Mouse (Mus musculus) embryo, embryonic 10.5 days (tissue): ENCODE data around the gene Timmdc1.

ENCODE experiments used
- DNase-seq: peaks from one replicate; pipeline ENCODE4 v3.0.0-alpha.2; 2015; ENCODE audit warnings: low spot score

Gene Timmdc1

DNA sequence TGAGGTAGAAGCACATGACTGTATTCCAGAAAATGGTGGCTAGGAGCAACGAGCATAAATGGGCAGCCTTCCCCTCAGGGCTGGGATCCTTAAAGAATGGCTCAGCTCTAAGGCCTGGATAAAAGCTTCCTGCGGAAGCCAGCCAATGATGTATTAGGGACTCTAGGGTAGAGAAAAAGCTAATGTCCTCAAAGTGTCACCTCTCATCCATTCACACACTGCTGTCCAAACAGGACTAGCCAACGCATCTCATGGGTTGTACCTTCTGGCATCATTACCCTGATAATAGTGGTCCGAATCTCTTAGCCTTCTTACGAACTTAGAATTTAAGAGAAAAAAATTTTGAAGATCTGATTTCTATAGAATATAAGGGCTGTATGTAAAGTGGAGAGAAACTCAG, 59.2 kb downstream of the Timmdc1 start:
- no peak for DNase-seq

GRCm38 (mm10) chr16:38462161-38462560, 60.3 kb downstream of the Timmdc1 start:
- no peak for DNase-seq

DNA sequence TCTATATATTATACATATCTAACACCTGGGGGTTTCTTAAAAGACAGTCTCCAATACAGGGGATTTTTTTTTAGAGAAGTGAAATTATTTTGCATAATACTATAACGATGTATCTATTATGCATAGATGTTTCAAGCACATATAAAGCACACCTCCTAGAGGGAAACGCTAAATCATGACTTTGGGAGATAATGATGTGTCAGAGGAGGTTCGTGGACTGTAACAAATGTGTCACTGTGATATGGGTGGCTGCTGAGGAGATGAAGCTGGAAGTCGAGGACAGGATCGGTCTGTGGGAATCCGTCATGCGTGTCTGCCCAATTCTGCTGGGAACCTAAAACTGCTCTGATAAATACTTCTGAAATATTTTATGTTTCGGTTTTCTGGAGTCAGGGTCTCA, 60.7 kb downstream of the Timmdc1 start:
- no peak for DNase-seq

GRCm38 (mm10) chr16:38459990-38460389, 62.5 kb downstream of the Timmdc1 start:
- no peak for DNase-seq

GRCm38 (mm10) chr16:38458600-38459280, 63.7 kb downstream of the Timmdc1 start:
- no peak for DNase-seq

DNA sequence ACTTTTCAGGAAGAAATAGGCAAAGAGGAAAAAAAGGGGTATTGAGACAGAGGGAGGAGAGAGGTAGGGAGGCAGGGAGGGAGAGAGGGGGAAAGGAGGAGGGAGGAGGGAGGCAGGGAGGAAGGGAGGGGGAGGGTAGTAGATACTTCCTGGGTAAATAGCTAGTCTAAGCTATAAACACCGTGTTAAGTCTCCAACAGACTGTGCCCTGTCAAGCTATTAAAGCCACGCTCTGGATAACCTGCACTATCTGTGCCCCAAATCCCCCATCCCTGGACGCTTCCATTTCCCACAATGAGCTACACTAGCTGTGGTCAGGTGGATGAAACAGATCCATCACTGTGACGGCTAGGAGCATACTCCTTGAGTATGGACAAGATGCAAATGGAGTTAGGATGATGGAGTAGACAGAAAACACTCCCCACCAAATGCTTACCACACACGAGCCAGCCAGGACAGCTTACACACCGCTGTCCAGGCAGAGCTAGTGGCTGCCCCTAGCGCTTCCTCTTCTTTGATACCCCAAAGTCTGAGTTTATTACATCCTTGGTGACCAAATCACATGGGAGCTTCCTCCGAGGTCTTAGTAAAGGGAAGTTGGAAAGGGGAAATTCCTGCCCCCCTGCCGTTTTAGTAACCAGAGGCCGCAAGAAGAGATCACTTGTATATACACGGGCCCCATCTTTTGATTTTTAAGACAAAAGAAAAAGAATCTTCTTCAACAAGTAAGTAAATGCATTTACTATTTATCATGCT, 65.5 kb downstream of the Timmdc1 start:
- no peak for DNase-seq

- no peak for DNase-seq
Observed at GRCm38 (mm10) chr16:38455511-38456418, 66.7 kb downstream of the Timmdc1 start, which contains the start of gene Cd80. Gene Cd80, plus strand, starts transcription at chr16:38455561.

DNA sequence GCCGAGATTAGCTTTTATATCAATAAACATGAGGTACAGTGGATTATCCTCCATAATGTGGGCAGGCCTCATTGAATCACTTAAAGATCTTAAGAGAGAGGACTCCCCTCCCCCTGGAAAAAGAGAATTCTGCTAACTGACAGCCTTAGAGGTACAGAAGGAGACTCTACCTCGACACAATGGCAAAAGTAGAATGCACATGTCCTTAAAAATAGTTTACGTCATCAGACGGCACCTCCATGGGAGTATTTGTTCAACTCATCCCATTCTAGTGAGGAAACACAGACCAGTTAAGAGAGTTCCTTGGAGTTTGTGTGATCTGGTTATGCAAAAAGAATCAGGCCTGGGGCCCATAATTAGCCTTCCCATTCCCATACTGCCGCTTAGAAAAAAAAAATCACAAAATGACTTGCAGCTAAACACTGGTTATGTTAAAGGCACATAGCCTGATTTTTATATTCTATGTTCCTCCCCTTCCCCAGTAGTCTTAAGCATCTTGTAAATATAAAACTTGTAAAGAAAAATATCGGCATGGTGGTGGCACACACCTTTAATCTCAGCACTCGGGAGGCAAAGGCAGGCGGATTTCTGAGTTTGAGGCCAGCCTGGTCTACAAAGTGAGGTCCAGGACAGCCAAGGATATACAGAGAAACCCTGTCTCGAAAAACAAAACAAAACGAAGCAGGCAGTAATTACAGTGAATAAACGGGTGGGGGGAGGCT, 67.8 kb downstream of the Timmdc1 start:
- DNase-seq, result no peak

DNA sequence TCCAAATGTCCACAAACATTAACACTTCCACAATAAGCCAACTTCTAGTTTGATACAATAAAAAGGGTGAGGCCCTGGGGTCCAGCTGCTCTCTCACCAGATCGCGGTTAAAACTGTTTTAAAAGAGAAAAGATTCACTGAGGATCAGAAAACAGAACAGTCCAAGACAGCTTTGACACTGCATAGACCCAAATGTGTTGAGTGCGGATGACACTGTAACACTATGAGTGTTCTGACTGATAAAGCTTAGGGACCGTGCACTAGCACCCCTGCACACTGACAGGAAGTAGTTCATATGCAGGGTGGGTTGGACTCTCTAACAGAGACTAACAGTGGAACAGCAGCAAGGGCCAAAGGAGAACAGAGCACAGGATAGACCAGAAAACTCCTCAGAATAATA, 68.5 kb downstream of the Timmdc1 start:
- DNase-seq, result no peak

- DNase-seq, result no peak
Observed at GRCm38 (mm10) chr16:38453203-38453553, 69.3 kb downstream of the Timmdc1 start.

DNA sequence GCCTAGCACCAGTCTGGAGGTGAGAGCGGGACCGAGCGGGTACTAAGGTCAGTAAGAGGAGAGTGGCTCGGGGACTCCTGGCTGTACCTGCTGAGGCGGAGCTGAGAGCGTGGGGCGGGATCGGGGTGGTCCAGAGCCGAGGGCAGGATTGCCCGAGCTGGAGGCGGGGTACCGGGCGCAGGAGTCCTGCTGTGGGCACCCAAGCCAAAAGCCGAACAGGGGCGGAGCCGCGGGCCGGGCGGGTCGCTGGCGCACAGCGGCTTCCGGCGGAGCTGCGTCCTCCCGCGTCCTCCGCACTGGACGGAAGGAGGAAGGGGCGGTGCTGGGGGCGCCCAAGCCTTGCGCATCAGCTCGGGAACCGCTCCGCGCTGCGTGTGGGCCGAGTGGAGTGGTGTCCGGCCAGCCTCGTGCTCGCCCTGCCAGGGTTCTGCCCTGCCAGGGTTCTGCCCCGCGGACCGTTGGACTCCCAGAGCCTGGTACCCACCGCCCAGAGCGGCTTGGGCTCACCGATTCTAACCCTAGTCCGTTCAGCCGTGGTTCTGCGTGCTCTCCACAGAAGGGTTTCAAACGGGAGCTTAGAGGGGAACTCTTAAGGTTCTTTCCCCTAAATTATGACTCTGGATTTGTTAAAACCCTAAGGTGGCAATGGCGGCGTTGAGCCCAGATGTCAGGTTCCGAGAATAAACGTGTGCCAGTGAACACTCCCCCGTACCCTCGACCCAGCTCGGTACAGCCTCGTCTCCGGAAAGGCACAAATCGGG, 69.8 kb downstream of the Timmdc1 start, which contains the start of gene Adprh:
Adprh (minus strand) TSS at position 262 of the 761 bp plus-strand sequence.
- DNase-seq, result peak; percentile 92

DNA sequence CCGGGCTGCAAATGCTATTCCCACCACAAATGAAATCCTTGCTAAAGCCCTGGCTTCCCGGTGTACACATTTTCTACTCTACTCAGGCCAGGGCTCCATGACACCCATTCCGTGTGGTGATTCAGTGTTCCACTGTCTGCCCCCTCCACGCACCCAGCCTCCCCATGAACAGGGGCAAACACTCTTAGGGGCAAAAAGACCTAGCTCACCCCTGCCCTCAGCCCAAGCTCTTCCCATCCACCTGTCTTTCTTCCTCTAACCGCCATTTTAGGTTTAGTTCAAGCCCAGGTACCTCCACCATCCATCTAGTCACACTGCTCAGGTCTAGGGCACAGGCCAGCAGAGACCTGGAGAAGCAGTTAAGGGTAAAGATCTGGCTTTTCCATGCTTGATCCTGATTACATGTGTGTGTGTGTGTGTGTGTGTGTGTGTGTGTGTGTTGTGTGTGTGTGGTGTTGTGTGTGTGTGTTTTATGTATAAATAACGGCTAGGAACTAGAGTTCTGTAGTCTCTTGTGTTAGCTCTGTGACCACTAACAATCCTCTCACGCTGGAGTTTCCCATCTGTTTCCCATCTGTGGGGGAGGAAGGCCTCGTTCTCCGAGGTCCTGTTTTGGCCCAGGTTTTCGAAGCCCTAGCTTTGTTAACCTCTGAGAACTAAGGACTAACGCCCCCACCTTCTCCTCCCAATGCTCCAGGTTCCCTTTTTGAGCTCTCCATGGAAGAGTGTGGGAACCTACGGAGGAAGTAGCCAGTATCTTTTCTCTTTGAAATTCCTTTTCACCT, 70.8 kb downstream of the Timmdc1 start:
- DNase-seq, result peak; percentile 50

DNA sequence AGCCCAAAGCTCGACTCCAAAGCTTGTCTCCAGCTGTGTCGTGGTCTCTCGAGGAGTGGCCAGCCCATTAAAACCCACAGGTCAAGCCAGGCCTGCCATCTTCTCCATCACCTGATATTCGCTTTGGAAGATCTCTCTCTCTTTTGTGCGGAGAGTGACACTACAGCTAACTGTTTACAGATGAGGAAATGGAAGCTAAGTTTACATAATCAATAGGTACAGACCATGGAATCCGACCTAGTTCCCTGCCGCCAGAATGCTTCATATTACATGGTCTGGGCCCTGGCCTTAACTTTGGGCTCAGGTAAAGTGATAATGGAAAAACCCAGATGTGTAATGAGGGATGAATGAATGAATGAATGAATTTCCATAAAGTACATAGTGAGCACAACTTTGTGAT, 71.8 kb downstream of the Timmdc1 start:
- no peak for DNase-seq

DNA sequence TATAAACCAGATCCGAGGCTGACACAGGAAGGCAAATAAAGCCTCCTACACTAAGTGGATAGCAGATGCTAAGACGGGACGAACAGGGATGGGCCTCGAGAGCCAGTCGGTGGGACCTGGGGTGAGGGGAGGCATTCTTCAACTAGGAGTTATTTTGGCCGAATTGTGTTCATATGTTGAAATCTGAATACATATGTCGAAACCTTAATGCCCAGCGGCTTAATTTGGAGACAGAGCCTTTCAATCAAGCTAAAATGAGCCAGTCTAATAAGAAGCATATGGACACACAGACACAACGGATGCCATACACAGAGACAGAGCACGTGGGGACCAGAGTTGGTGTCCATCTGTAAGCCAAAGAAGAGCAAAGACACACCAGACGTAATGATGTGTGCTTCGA, 74.0 kb downstream of the Timmdc1 start:
- no peak for DNase-seq
